Mouse (Mus musculus) mesoderm, embryonic 11.5 days (tissue): ENCODE results near the gene Frmd4b.
"Not testable (repeated sequence)": the region's sequence is repeated elsewhere in the genome, so short reads cannot be mapped to it uniquely, and the experiment has no call there.

Source experiments
- DNase-seq: peaks from one replicate; pipeline ENCODE4 v3.0.0-alpha.2; 2012; ENCODE audit warnings: low read depth, low spot score

The Frmd4b gene

GRCm38 (mm10) chr6:97262229-97262628 is 355.1 kb downstream of the Frmd4b start:
- no peak for DNase-seq

GRCm38 (mm10) chr6:97259926-97260325 is 357.4 kb downstream of the Frmd4b start:
- DNase-seq: not testable (repeated sequence)

- DNase-seq: no peak
Observed at GRCm38 (mm10) chr6:97258489-97258888, 358.9 kb downstream of the Frmd4b start.

GRCm38 (mm10) chr6:97252711-97253221 is 364.6 kb downstream of the Frmd4b start, which contains the start of gene Lmod3:
Gene Lmod3, minus strand, starts transcription at chr6:97252759.
- DNase-seq: no peak

GRCm38 (mm10) chr6:97252086-97252485 is 365.3 kb downstream of the Frmd4b start:
- no peak for DNase-seq

- DNase-seq: peak; percentile 65
Observed at GRCm38 (mm10) chr6:97250966-97251365, 366.4 kb downstream of the Frmd4b start.

- DNase-seq: no peak
Observed at GRCm38 (mm10) chr6:97245200-97245599, 372.1 kb downstream of the Frmd4b start.

GRCm38 (mm10) chr6:97242522-97242921 is 374.8 kb downstream of the Frmd4b start:
- DNase-seq: no peak

GRCm38 (mm10) chr6:97240092-97240491 is 377.2 kb downstream of the Frmd4b start:
- DNase-seq: no peak

- DNase-seq: no peak
Observed at GRCm38 (mm10) chr6:97239360-97239759, 378.0 kb downstream of the Frmd4b start.
